Mouse (Mus musculus): ENCODE results near the gene Mnd1.

Mnd1 gene

GRCm38 (mm10) chr3:84157559-84158350 is 2.2 kb upstream of the Mnd1 start:
- DNase-seq (ENCODE audit: low read depth, low spot score): no peak

- DNase-seq (ENCODE audit: low read depth, low spot score): no peak
These were observed 1.4 kb upstream of the Mnd1 start for GRCm38 (mm10) chr3:84157011-84157410.

GRCm38 (mm10) chr3:84156105-84156504 is 519 bp upstream of the Mnd1 start:
- DNase-seq (ENCODE audit: low read depth, low spot score): no peak

- DNase-seq (ENCODE audit: low read depth, low spot score): no peak
These were observed 440 bp downstream of the Mnd1 start for GRCm38 (mm10) chr3:84155146-84155545.

- DNase-seq (ENCODE audit: low read depth, low spot score): no peak
These were observed 855 bp downstream of the Mnd1 start for GRCm38 (mm10) chr3:84154721-84155141.

- no peak for DNase-seq (ENCODE audit: low read depth, low spot score)
These were observed 5.8 kb downstream of the Mnd1 start for GRCm38 (mm10) chr3:84149831-84150230.

- DNase-seq (ENCODE audit: low read depth, low spot score): no peak
These were observed 14.6 kb downstream of the Mnd1 start for GRCm38 (mm10) chr3:84140947-84141346.

GRCm38 (mm10) chr3:84136509-84136908 is 19.1 kb downstream of the Mnd1 start:
- DNase-seq (ENCODE audit: low read depth, low spot score): no peak

- DNase-seq (ENCODE audit: low read depth, low spot score): no peak
These were observed 19.7 kb downstream of the Mnd1 start for GRCm38 (mm10) chr3:84135933-84136332.

GRCm38 (mm10) chr3:84135387-84135786 is 20.2 kb downstream of the Mnd1 start:
- DNase-seq (ENCODE audit: low read depth, low spot score): no peak

- no peak for DNase-seq (ENCODE audit: low read depth, low spot score)
These were observed 24.2 kb downstream of the Mnd1 start for GRCm38 (mm10) chr3:84131369-84131768.

GRCm38 (mm10) chr3:84130776-84131175 is 24.8 kb downstream of the Mnd1 start:
- DNase-seq (ENCODE audit: low read depth, low spot score): no peak

GRCm38 (mm10) chr3:84128871-84129870 is 26.4 kb downstream of the Mnd1 start:
- no peak for DNase-seq (ENCODE audit: low read depth, low spot score)

- no peak for DNase-seq (ENCODE audit: low read depth, low spot score)
These were observed 28.2 kb downstream of the Mnd1 start for GRCm38 (mm10) chr3:84127431-84127830.

GRCm38 (mm10) chr3:84126721-84127120 is 28.9 kb downstream of the Mnd1 start:
- no peak for DNase-seq (ENCODE audit: low read depth, low spot score)

- DNase-seq (ENCODE audit: low read depth, low spot score): no peak
These were observed 29.8 kb downstream of the Mnd1 start for GRCm38 (mm10) chr3:84125704-84126289.

- no peak for DNase-seq (ENCODE audit: low read depth, low spot score)
These were observed 32.1 kb downstream of the Mnd1 start for GRCm38 (mm10) chr3:84123461-84123860.

GRCm38 (mm10) chr3:84118718-84119117 is 36.9 kb downstream of the Mnd1 start:
- no peak for DNase-seq (ENCODE audit: low read depth, low spot score)

- DNase-seq (ENCODE audit: low read depth, low spot score): no peak
These were observed 37.4 kb downstream of the Mnd1 start for GRCm38 (mm10) chr3:84118178-84118577.

GRCm38 (mm10) chr3:84108614-84109013 is 47.0 kb downstream of the Mnd1 start:
- DNase-seq (ENCODE audit: low read depth, low spot score): no peak

- DNase-seq (ENCODE audit: low read depth, low spot score): no peak
These were observed 49.5 kb downstream of the Mnd1 start for GRCm38 (mm10) chr3:84106106-84106505.

- no peak for DNase-seq (ENCODE audit: low read depth, low spot score)
These were observed 52.0 kb downstream of the Mnd1 start for GRCm38 (mm10) chr3:84103536-84103935.

All from retina, postnatal 7 days (tissue).